Mouse (Mus musculus) CH12.LX (cell line): ENCODE results near the gene Chaf1b. TPM values are rescaled to one million over a fixed set of nuclear protein-coding genes. Genes with fewer than 3 reads are reported as not detected.

Experiments used
- DNase-seq: peaks from one replicate; pipeline ENCODE4 v3.0.0-alpha.2; 2013; ENCODE audit errors: extremely low read depth
- H3K27ac ChIP-seq: 2 replicates; pipeline ENCODE4 v1.5.1; 2012; ENCODE audit warnings: low read depth, mild to moderate bottlenecking, control low read depth, moderate library complexity; ENCODE audit not compliant: insufficient read depth
- H3K27me3 ChIP-seq: replicated peaks from 2 replicates; pipeline ENCODE3; 2012; ENCODE audit warnings: inconsistent platforms
- H3K36me3 ChIP-seq, 2 experiments: replicated peaks in 1 of 2; 2 replicates each; pipeline versions ENCODE3 to v1.6.1; 2012; ENCODE audit warnings: inconsistent platforms in 1 of 2, low read length in 1 of 2, mild to moderate bottlenecking in 1 of 2, mixed read lengths in 1 of 2, moderate library complexity in 1 of 2; ENCODE audit not compliant: control insufficient read depth in 1 of 2, insufficient read depth in 1 of 2
- H3K4me1 ChIP-seq, 2 experiments: 2 replicates each; pipeline ENCODE4 v1.6.1; 2012; ENCODE audit warnings: inconsistent platforms in 1 of 2, moderate library complexity in 1 of 2; ENCODE audit not compliant: insufficient read depth in 2 of 2, control insufficient read depth in 1 of 2
- H3K4me2 ChIP-seq: 2 replicates; pipeline ENCODE4 v1.6.1; 2012; ENCODE audit warnings: low read depth, mild to moderate bottlenecking, control low read depth; ENCODE audit not compliant: poor library complexity, insufficient read depth, severe bottlenecking
- H3K4me3 ChIP-seq, 3 experiments: fragments of 150-350 bp in 1 of 3; sonication (generic) in 1 of 3; replicated peaks in 1 of 3; 2 replicates each; pipeline versions ENCODE3 to v1.5.1; 2011 to 2012; ENCODE audit warnings: low read depth in 2 of 3, low read length in 2 of 3, mild to moderate bottlenecking in 2 of 3, moderate library complexity in 2 of 3, control low read depth in 1 of 3, improper control_type of control experiment in 1 of 3, inconsistent platforms in 1 of 3, mixed read lengths in 1 of 3; ENCODE audit not compliant: poor library complexity in 1 of 3
- H3K79me2 ChIP-seq: replicated peaks from 2 replicates; pipeline ENCODE4 v1.6.1; 2012; ENCODE audit warnings: mild to moderate bottlenecking, moderate library complexity; ENCODE audit not compliant: control insufficient read depth, poor library complexity, insufficient read depth, severe bottlenecking; ENCODE audit errors: extremely low read depth
- H3K9ac ChIP-seq: 2 replicates; pipeline ENCODE4 v1.6.1; 2012; ENCODE audit warnings: low read depth, mild to moderate bottlenecking, control low read depth, moderate library complexity; ENCODE audit not compliant: insufficient read depth
- H3K9me3 ChIP-seq: replicated peaks from 2 replicates; pipeline ENCODE3; 2012; ENCODE audit warnings: low read length, inconsistent platforms, mixed read lengths
- BHLHE40 ChIP-seq: IDR thresholded peaks from 2 replicates; pipeline ENCODE4 v1.6.1; 2011; ENCODE audit warnings: mild to moderate bottlenecking, low read depth, low read length, improper control_type of control experiment
- ELF1 ChIP-seq: IDR thresholded peaks from 2 replicates; pipeline ENCODE4 v1.6.1; 2014; ENCODE audit warnings: low read depth, mild to moderate bottlenecking, inconsistent platforms, low read length, improper control_type of control experiment
- ETS1 ChIP-seq: conservative IDR thresholded peaks from 2 replicates; pipeline ENCODE4 v1.6.1; 2012; ENCODE audit warnings: low read depth, mild to moderate bottlenecking, inconsistent platforms, low read length, improper control_type of control experiment, moderate library complexity
- JUND ChIP-seq: conservative IDR thresholded peaks from 2 replicates; pipeline ENCODE4 v1.6.1; 2011; ENCODE audit warnings: low read depth, low read length, improper control_type of control experiment
- MAFK ChIP-seq: IDR thresholded peaks from 2 replicates; pipeline ENCODE4 v1.6.1; 2011; ENCODE audit warnings: low read length, improper control_type of control experiment; ENCODE audit not compliant: insufficient replicate concordance
- MAZ ChIP-seq: IDR thresholded peaks from 2 replicates; pipeline ENCODE4 v1.6.1; 2012; ENCODE audit warnings: low read depth, mild to moderate bottlenecking, inconsistent platforms, low read length, improper control_type of control experiment, moderate library complexity
- MEF2A ChIP-seq: IDR thresholded peaks from 2 replicates; pipeline ENCODE4 v1.6.1; 2014; ENCODE audit warnings: low read depth, mild to moderate bottlenecking, inconsistent platforms, low read length, improper control_type of control experiment, borderline replicate concordance
- PAX5 ChIP-seq: IDR thresholded peaks from 2 replicates; pipeline ENCODE4 v1.6.1; 2012; ENCODE audit warnings: low read length, inconsistent platforms, mixed read lengths
- SIN3A ChIP-seq: IDR thresholded peaks from 2 replicates; pipeline ENCODE4 v1.6.1; 2012; ENCODE audit warnings: low read length, improper control_type of control experiment, inconsistent platforms
- TCF12 ChIP-seq: IDR thresholded peaks from 2 replicates; pipeline ENCODE4 v1.6.1; 2014; ENCODE audit warnings: low read depth, mild to moderate bottlenecking, inconsistent platforms, low read length, improper control_type of control experiment
- USF1 ChIP-seq: IDR thresholded peaks from 2 replicates; pipeline ENCODE4 v1.6.1; 2014; ENCODE audit warnings: low read depth, mild to moderate bottlenecking, inconsistent platforms, low read length, improper control_type of control experiment
- dilution Hi-C: fragments of 300-500 bp; cut with MboI; formaldehyde crosslinking; loops from 2 replicates; pipeline ENCODE4 v1.14.3; 2020; ENCODE audit warnings: low sequenced_read_pairs; ENCODE audit not compliant: extremely low pct_unique_long_range_greater_than_20kb, extremely low pct_ligation_motif_present
- in situ Hi-C: fragments of 300-500 bp; cut with MboI; formaldehyde crosslinking; loops from 3 replicates; pipeline ENCODE4 v1.14.3; 2019; ENCODE audit warnings: low sequenced_read_pairs, low pct_ligation_motif_present, low pct_unique_long_range_greater_than_20kb, mixed read lengths
- polyA plus RNA-seq: library from polyadenylated mRNA; unstranded; fragments of >175 nt; gene quantifications from 2 replicates; pipeline ENCODE4 v1.2.1, GENCODE M21; 2012; ENCODE audit warnings: low read depth; ENCODE audit not compliant: insufficient read length
- total RNA-seq, 2 experiments: library from RNA; depleted of rRNA; stranded (reverse); fragments of 300-350 nt in 1 of 2; fragments of >200 nt in 1 of 2; gene quantifications; 2 replicates each; pipeline ENCODE4 v1.2.3; 2012 to 2014

The Chaf1b gene
- total and polyA plus RNA-seq, 3 experiments = 46.7 to 82.0 (median 76.2) TPM

DNA sequence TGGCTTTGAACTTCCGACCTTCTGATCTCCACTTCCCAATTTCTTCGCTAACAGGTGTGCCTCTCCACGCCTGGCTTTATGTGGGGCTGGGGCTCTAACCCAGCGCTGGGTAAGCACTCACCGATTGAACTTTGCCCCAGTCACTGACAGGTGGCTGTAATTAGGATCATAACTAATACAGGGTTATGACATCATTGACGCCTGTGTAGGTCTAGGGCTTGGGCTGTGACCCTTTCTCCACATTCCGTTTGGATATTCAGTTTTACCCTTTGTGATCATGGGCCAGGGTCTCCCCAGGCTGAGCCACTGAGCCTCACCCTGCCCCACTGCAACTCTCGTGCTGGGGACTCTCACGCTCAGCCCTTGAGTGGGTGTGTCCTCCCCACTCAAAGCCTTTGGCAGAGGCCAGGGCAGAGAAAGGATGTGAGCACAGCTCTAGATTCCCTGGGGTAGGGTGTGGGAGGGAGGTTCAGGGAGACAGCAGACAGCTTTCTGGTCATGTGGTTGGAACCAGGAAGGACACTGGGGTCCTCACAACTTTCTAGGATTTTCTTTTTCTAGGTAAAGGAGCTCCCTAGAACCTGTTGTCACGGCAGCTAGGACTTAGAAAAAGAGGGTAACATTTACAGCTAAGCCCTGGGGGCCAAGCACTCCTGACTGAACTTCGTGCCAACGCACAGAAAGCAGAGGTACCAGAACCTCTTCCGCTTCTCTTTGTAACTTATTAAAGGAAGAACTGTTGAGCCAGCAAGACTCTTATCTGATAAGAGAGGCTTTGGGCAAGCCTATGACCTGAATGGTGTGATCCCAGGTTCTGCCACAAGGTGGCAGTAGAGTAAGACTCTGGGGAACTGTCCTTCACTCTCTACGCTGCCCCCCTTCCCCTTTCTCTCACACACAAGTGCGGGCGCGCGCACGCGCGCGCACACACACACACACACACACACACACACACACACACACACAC lies 34.3 kb downstream of the Chaf1b start (continued):
- peak; percentile 99 for TF ChIP-seq MAZ

DNA sequence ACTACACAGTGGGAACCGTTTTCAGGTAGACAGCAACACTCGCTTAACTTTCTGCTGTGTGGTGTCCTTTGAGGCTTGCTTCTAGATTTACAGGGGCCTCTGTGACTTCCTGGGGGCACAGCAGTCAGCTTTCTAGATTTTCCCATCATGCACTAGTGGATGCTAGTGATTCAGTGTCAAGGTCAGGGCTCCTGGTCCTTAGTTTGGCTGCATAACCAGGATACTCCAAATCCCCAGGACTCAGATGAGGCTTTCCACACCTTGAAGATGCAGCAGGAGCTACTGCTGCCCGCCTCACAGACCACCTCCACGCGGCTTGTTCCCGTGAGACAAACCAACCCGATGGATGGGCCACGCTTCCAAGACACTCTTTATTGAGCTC lies 35.0 kb downstream of the Chaf1b start:
- H3K4me3 ChIP-seq = no peak overlapping the region
- no peak overlapping the region for H3K4me2 ChIP-seq
- in situ Hi-C loops = no loop called here

DNA sequence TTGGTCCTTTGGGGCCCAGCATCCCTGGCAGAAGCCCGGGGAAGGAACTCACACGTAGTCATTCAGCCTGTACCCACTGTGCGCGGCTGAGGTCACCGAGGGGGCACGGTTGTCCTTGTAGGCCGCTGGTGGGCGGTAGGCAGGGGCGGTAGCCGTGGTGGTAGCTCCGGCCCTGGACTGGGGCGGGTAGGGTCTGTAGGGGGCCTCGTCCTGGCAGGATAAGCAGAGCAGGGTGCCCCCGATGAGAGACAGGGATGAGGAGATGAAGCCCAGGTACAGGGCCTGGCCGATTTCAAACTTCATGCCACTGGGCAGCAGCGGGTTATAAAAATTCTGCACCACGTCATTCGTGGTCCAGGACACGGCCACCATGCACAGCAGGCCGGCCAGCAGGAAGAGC lies 35.5 kb downstream of the Chaf1b start:
- TF ChIP-seq ELF1 = no peak
- TF ChIP-seq BHLHE40 = no peak
- TF ChIP-seq TCF12 = no peak
- no peak for TF ChIP-seq SIN3A
- no peak for TF ChIP-seq ETS1
- Histone ChIP-seq H3K36me3 (no peaks in the 10 kb centered on the region), H3K4me2 (no peak overlapping the region), H3K79me2 (no peaks in the 10 kb centered on the region), H3K9ac (no peak overlapping the region), H3K27ac (no peak overlapping the region), H3K4me1 (peaks cover 36 to 80% of the 10 kb centered on the region in 2 experiments), H3K9me3 (no peaks in the 10 kb centered on the region), H3K27me3 (no peaks in the 10 kb centered on the region), H3K4me3 (no peak overlapping the region)
- DNase-seq = no peak
- dilution Hi-C loops (no loop called here), in situ Hi-C loops (no loop called here)

More for the DNA sequence above, 35.0 kb downstream of the Chaf1b start:
- TF ChIP-seq MAZ (no peak), JUND (no peak), PAX5 (no peak)
- TF ChIP-seq, all 38 proteins: peak for 0
- no peaks in the 10 kb centered on the region for H3K27me3 ChIP-seq
- H3K9me3 ChIP-seq = no peaks in the 10 kb centered on the region
- dilution Hi-C loops = no loop called here
- no peak overlapping the region for H3K27ac ChIP-seq
- H3K4me1 ChIP-seq = peaks cover 35 to 75% of the 10 kb centered on the region in 2 experiments
- H3K79me2 ChIP-seq = no peaks in the 10 kb centered on the region
- H3K36me3 ChIP-seq = no peaks in the 10 kb centered on the region
- DNase-seq = no peak
- no peak overlapping the region for H3K9ac ChIP-seq

DNA sequence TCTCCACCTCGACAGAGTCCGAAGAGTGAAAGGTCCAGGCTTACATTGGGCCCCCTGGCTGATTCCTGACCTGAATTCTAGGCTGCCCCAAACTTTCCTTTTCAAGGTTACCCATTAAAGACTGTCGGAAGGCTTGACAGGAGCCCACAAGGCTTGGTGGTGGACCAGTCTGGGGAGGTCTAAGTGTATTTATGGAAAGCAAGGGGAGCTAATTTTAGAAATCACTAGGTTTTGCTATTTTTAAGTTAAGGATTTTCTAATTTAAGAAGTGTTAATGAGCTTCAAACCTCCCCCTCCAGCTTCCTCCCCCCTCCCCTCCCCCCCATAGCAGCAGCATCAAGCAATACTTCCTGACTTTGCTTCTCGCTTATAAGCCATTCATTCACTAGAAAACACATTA lies 37.0 kb downstream of the Chaf1b start:
- Histone ChIP-seq H3K4me3 (no peak overlapping the region), H3K4me1 (peaks cover 46 to 86% of the 10 kb centered on the region in 2 experiments), H3K27ac (peak overlapping the region; percentile 12; the same call in 1 of the 2 replicates), H3K27me3 (no peaks in the 10 kb centered on the region), H3K79me2 (no peaks in the 10 kb centered on the region), H3K9ac (no peak overlapping the region), H3K4me2 (no peak overlapping the region), H3K9me3 (no peaks in the 10 kb centered on the region), H3K36me3 (no peaks in the 10 kb centered on the region)
- DNase-seq = no peak
- dilution Hi-C loops = no loop called here
- TF ChIP-seq MAFK (no peak), USF1 (no peak), ETS1 (peak; percentile 29; the same call in 1 of the 2 replicates), MEF2A (peak; percentile 95)
- in situ Hi-C loops = no loop called here
